Mouse (Mus musculus): Measurements from ENCODE around the gene Mrps2.

Gene Mrps2

GRCm38 (mm10) chr2:28520581-28520980 is 52.7 kb downstream of the Mrps2 start:
- DNase-seq (ENCODE audit: low spot score in 2 of 2): no peak

All from frontal cortex, postnatal 25 days (tissue).